Mouse (Mus musculus) right cerebral cortex, postnatal 25 days (tissue): ENCODE results near the gene Pip4k2a.

Source experiments
- DNase-seq: peaks from one replicate; pipeline ENCODE4 v3.0.0; 2022

The Pip4k2a gene

DNA sequence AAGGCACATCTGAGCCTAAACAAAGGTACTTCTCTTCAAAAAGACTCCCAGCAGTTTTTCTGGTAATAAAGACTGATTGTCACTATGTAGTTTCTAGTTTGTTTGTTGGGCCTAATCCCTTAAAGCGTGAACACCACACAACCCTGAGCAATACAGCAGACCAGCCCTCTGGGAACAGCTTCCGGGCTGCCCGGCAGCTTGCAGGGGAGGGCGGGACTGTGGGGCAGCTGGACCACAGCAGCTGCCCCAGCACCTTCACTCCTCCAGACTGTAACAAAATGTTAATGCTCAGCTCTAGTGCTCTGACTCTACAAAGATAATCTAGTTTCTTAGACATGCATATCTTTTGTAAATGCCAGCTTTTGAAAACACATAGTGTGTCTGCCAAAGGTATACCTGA lies 42.9 kb downstream of the Pip4k2a start:
- no peak for DNase-seq

DNA sequence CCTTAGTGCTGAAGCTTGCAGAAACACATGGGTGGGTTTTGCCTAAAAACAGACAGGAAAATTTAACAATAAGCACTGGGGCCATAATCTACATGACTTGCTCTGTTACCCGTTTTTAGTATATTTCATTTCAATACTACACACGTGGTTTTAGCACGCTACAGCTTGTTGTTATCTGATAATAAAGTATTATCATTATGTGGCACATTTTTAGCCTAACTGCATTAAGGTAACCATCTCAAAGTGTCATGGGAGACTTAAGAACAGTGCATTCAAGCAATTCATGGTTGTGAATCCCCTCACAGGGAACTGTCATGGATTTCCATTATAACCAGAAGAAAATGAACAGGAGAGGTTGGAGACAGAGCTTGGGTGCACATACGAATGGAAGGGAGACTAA lies 43.5 kb downstream of the Pip4k2a start:
- DNase-seq, result no peak

GRCm38 (mm10) chr2:18952102-18952673 lies 45.7 kb downstream of the Pip4k2a start:
- peak; percentile 44 for DNase-seq

DNA sequence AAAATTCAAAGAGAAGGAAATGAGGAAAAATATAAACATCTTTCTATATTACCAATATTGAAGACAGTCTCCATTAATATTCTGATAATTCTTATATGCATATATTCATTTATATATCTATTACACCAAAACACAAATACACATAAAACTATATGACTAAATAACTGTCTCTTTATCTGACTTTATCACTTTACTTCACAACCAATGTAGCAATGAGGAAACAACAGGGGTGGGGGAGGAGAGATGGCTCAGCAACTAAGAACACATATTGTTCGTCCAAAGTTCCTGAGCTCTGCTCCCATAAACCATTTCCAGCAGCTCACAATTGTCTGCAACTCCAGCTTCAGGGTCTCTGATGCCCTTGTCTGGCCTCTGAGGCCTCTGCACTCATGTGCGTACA lies 47.2 kb downstream of the Pip4k2a start:
- no peak for DNase-seq

GRCm38 (mm10) chr2:18948741-18949140 lies 49.2 kb downstream of the Pip4k2a start:
- no peak for DNase-seq

DNA sequence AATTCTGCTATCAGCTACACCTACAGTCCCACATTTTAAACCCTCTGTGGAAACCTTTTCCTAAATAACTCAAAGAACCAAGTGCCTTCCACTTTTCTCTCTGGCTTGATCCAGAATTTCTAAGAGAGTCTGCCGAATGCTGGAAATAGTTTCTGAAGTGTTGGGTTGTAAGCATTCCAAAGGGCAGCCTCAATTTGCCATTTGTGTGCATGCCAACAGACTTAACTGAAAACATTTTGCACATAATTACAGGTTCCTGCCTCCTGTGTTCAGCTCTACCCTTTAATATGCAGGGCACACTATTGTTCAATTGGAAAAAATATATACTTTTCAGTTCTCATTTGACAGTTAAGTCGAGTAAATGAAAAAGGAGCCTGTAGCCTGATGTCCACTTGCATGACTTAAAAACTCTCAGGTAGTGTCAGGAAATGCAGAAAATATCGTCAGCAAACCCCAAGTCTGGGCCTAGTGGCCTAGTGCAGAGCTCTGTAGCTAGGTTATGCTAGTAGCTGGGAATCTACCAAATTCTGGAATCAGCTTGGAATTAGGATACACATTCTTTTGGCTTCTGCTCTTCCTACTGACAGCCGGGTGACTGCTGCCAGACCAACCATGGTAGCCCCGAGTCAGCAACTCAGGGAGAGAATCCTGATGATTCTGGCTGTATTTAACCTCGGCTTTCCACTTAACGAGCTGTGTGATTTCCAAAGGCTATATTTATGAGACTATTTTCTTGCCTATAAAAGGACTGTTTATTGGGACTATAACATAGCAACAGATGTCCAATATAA lies 50.1 kb downstream of the Pip4k2a start:
- no peak for DNase-seq

- no peak for DNase-seq
These were observed 52.5 kb downstream of the Pip4k2a start for GRCm38 (mm10) chr2:18945438-18945837.

- DNase-seq, result no peak
These were observed 54.0 kb downstream of the Pip4k2a start for GRCm38 (mm10) chr2:18943930-18944329.

DNA sequence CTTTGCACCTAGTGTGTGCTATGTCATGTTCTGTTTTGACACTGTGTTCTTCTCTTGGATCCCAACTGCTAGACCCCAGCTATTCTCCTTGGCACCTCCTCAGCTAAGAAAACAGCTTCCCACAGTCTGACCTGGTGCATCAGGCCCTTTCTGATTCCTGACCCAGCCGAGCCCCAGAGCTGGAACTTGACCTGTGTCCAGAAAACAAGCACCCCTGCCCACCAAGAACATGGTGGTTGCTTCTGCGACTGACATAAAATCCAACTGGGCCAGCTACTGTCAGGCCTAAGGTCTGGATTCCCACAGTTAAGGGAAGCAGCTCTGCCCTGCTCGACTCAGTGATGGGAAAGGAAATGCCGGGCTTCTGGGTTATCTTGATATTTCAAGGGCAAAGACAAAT lies 54.6 kb downstream of the Pip4k2a start:
- no peak for DNase-seq

DNA sequence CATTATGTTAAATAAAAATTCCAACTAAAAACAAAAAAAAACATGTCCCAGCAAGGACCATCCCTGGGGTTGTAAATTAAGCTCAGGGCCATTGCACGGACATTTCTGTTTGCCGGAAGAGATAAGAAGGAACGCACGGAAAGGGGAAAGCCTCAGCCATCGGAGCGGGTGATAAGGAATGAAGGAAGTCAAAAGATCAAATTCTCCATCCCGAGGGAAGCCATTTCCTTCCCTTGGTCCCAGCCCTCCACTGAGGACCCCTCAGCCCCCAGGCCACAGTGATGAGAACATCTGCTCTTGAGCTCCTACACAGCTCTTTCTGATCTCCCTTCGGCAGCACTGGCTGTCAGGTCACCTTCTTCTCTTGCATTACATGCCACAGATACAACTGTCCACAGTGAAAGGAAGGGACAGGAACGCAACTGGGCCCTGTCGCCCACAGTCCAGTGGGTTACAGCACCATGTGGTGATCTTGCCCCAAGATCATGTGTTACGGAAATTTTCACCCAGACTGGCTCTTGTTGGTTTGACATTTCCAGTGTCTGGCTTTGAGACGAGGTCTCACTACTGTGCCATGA lies 57.1 kb downstream of the Pip4k2a start:
- no peak for DNase-seq

- no peak for DNase-seq
These were observed 59.0 kb downstream of the Pip4k2a start for GRCm38 (mm10) chr2:18938923-18939329.

GRCm38 (mm10) chr2:18938232-18938631 lies 59.7 kb downstream of the Pip4k2a start:
- no peak for DNase-seq

GRCm38 (mm10) chr2:18937611-18938010 lies 60.3 kb downstream of the Pip4k2a start:
- DNase-seq, result no peak

- DNase-seq, result no peak
These were observed 61.5 kb downstream of the Pip4k2a start for GRCm38 (mm10) chr2:18936446-18936845.

DNA sequence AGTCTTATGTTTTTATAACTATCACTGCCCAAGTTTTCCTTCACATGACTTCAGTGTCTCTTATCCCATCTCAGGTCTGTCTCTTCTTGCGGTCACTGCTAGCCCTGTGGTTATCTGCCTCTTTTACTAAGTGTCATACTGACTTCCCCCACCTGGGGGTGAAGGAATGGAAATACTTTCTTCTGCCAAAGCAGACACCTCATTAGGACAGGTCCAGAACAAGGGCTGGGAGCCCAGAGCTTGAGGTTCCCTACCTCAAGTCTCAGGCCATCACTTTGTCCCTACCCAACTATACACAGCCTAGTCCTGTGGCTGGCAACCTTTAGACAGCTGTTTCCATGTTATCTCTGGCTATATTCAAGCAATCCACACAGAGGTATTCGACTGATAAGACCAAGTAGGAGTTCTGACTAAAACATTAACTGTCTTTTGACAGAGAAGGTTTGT lies 62.3 kb downstream of the Pip4k2a start:
- no peak for DNase-seq

DNA sequence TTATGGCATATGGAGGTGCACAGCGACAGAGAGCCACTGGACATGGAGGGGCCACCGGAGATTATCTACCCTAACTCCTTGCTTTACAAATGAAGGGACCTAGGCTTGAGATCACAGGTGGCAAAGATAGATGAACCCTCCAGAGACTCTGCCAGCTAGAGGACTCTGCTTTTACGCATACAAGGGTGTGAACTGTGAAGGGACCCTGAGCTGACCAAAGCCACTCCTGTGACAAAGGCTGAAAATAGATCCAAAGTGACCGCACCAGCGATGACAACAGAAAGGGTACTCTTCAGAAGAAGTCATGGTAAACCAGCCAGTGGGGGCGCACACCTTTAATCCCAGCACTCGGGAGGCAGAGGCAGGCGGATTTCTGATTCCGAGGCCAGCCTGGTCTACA lies 63.8 kb downstream of the Pip4k2a start:
- DNase-seq, result no peak

DNA sequence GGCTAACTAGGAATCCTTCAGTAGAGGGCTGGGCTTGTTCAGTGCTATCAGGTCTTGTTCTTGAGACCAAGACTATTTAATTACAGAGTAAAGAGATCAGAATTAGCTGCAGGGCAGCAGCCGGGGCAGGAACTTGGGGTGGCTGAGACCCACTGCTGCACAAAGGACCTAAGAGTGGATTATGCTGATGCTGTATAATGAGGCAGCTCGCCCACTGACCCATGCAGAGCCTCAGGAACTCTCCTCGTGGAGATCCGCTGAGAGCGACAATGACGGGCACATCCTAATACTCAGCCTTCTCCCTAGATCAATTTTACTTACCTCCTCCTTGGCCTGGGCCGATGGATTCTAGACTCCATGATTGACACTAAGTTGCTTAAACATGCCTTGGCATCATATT lies 64.5 kb downstream of the Pip4k2a start:
- no peak for DNase-seq

GRCm38 (mm10) chr2:18930318-18931060 lies 67.4 kb downstream of the Pip4k2a start:
- no peak for DNase-seq

DNA sequence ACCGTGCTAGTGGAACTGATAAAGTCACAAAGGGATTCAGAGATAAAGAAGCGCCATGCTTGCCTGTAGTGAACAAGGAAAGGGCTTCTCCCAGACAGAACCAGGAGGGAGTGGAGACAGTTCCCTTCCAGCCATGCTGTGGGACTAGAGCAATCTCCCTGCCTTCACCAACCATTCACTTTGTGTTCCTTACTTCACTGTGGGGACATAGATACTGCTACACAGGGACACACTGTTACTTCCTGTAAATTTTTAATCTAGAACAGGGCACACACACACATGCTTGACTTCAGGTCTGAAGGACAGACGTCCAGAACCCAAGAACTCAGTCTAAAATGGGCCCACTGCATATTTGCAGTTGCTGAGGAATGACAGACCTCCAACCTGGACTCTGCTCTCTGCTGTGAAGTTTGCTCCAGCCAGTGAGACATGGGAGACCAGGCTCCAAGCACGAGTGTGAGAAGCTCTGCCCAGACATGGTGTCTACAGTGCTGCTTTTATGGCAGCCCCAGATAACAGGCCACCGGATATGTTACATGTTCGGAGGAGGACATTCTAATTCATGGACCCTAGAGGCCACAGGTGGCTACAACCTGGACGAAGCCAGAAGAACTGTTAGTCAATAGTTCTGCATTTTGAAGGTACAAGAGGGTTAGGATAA lies 69.2 kb downstream of the Pip4k2a start:
- DNase-seq, result no peak

DNA sequence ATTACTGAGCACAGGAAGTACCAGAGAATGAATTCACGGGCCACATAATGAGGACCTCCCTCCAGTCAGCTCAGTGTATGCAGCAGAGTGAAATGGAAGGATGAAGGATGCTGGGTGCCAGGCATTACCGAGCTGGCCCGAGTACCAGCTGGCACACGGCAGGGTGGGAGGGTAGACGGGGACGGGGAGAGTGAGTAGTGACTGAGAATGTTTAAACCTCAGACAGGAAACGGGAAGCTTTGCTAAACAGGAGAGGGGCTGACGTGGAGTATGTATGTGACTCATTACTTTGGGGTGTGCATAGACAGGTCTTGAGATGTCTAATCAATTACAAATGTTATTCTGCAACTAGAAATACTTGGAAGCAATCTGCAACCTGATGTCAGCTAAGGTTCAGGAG lies 69.7 kb downstream of the Pip4k2a start:
- no peak for DNase-seq

GRCm38 (mm10) chr2:18923806-18924595 lies 73.9 kb downstream of the Pip4k2a start:
- no peak for DNase-seq

DNA sequence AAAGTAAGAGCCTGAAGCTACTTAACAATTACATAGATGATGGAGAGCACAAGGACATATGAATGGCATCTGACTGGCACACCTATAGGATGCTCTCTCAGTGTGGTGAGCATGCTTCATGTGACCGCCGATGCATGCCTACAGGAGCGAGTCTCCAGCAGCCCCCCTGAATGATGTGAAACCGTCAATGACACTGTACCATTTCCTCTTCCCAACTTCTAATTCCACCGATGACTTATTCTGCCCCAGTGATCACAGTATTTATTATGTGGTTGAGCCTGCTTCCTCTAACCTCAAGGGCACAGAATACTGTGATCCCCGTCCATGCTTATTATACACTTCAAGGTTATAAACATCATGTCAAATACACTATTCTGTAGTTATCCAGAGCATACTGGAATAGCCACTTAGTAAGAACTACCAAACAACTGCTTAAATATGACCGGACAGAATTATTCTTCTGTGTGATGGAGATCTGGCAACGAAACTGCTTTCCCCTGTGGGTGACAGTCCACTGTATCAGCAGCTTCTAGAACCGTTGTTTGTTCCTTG lies 74.8 kb downstream of the Pip4k2a start:
- DNase-seq, result no peak
